Mouse (Mus musculus) layer of hippocampus, postnatal 36 days (tissue): ENCODE data around the gene Adam10. TPM values are rescaled to one million over a fixed set of nuclear protein-coding genes. Genes with fewer than 3 reads are reported as not detected.
A peak's percentile ranks its signal among the peaks of the same experiment; 100 is the strongest.

Source experiments
- DNase-seq, 2 experiments: peaks; one replicate each; pipeline ENCODE4 v3.0.0; 2022
- total RNA-seq, 2 experiments: library from RNA; stranded (reverse); gene quantifications; 2 replicates each; pipeline ENCODE4 v1.2.3; 2021

The Adam10 gene
- total RNA-seq, 2 experiments from 2014 or later = 67.5 to 68.7 TPM

DNA sequence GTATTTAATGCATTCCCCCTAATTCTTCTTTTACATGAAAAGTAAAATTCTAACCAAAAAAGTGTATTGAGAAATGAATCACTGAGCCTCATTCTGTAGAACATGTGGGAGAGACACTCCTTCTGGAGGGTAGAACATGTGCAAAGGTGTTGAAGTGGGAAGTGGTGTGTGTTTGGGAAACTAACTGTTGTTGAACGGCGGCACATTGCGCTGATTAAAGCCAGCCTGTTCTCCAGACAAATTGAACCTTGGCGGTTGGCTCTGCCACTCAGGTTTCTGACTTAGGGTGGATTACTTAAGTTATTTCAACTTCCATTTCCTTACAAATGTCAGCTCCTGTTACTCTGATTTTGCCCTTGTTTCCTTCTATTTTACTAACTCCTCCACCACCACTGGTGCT lies 5.1 kb upstream of the Adam10 start:
- DNase-seq = no peak

DNA sequence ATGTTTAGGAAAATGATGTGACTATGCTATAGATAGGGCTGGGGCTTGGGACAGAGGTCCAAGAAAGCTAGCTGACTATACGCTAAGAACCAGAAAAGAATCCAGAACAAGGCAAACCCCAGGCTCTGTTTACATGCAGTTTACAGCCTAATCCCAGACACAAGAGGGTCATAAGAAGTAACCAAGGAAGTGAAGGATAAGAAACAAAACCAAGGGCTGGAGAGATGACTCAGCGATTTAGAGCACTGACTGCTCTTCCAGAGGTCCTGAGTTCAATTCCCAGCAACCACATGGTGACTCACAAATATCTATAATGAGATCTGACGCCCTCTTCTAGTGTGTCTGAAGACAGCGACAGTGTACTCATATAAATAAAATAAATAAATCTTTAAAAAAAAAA lies 3.7 kb upstream of the Adam10 start:
- no peak for DNase-seq

DNA sequence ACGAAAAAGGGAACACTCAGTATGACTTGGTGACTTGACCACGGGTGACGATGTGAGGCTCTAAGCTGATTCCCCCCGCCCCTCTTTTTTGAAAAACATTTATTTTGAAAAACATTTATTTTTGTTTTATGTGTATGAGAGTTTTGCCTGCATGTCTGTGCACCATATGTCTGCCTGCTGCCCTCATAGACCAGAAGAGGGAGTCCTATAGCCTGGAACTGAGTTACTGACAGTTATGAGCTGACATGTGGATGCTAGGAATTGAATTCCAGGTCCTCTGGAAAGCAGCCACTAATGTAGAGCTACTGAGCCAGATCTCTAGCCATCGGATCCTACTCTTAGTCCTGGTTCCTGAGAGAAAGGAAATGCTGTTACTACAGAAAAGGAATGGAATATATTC lies 2.8 kb upstream of the Adam10 start:
- DNase-seq = no peak

DNA sequence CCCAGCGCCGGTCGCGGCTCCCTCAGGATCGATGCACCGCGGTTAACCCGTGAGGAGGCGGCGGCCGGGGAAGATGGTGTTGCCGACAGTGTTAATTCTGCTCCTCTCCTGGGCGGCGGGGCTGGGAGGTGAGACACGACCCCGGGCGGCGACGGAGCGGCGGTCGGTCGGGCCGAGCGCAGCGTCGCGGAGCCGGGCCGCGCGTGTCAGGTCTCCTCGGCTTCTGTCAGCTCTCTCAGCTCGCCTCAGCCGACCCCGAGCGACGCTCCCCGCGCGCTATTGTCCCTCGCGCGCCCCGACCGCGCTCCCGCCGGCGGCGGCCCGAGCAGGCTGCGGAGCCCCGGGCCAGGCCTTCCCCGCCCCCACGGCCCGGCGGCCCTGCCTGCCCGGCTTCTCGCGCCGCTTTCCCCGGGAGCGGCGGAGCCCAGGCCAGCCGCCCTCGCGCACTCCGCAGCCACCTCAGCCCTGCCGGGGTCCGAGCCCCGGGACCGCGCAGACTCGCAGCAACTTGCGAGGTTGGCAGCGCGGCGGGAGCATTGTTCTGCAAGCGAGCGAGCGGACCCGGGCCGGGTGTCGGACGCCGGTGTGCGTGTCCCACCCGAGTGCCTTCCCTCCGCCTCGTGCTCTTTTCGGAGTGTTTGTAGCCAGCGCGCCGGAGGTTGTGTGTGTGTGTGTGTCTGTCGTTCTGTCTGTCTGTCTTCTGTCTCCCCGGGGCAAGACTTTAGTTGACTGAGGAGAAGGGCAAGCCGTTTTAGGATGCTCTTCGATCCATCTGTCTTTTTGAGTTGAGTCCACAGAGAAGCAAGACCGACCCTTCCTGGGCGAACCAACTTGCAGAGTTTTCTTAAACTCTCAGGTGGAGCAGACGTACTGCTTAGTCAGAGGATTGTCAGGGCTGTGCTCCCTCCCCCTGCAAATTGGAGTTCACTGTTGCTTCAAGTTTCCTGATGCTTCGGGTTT lies 615 bp downstream of the Adam10 start:
- DNase-seq = peak; percentile 42 to 51

DNA sequence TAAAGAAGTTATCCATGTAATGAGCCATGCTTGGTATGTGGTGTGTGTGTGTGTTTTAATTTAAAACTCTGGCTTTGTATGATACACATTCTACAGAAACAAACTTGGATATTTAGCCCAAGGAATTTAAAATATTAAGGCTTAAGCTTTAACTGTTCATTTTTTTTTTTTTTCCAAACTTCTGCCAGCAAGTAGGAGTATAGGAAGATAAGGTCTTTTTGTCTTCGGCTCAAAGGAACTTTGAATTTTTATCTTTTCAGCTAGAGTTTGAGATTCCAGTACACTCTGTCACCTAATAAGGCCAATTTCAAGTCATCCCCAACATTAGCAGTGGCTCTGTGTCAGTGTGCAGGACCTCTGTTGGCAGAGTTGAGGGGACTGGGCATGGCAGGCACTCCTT lies 3.4 kb downstream of the Adam10 start:
- DNase-seq = no peak

DNA sequence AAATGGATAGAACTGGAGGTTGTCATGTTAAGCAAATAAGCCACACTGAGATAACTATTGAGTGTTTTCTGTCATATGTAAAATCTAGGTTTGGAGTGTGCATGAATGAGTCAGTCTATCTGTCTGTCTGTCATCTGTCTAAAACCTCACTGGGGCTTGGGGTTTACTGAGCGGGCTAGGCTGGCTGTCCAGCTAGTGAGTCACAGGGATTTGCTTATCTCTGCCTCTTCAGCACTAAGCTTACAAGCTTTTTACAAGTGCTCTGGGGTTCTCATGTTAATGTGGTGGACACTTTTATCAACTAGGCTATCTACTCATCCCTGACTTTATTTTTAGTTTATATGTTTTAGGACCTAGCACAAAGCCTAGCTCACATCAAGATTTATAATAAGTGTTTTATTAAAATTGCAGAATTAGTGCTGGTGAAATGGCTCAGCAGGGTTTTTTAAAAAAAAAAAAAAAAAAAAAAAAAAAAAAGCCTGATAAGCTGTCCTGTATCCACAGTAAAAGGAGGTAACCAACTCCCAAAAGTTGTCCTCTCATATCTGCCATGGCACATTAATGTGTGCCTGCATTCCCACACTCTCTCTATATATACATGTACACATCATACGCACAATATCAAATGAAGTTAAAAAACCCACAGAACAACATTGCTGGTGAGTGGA lies 9.6 kb downstream of the Adam10 start:
- no peak for DNase-seq

DNA sequence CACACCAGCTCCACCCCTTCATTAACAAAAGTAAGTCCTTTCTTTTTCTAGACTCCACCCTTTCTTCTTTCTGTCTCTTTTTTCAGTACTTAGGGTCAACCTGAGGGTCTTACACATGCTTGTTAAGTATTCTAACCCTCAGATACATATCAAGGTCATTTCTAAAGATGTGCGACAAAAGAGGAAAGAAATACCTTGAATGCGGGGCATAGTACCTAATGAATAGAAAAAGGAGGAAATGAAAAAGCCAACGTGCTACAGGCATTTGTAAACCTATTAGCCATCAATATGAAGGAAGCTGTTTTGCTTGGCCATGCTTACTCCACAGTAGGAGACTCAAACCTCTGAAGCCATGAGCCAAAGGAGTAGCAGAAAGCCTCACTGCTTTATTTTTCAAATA lies 11.1 kb downstream of the Adam10 start:
- DNase-seq = no peak

DNA sequence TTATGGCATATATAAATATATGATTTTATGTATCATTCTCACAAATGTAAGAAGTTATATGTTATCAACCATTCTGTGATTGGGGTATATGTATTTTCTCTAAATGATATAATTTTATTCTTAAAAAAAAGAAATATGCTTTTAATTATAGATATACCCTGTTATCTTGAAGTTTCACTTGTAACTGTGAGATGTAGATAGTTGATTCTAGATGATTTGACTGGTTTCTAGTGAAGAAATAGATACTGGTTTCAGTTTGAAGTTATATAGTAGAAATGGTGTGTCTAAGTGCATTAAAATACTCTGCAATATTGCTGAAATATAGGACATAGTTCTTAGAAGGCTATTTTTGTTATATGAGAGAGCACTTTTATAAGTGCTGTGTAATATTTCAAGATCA lies 11.8 kb downstream of the Adam10 start:
- no peak for DNase-seq

DNA sequence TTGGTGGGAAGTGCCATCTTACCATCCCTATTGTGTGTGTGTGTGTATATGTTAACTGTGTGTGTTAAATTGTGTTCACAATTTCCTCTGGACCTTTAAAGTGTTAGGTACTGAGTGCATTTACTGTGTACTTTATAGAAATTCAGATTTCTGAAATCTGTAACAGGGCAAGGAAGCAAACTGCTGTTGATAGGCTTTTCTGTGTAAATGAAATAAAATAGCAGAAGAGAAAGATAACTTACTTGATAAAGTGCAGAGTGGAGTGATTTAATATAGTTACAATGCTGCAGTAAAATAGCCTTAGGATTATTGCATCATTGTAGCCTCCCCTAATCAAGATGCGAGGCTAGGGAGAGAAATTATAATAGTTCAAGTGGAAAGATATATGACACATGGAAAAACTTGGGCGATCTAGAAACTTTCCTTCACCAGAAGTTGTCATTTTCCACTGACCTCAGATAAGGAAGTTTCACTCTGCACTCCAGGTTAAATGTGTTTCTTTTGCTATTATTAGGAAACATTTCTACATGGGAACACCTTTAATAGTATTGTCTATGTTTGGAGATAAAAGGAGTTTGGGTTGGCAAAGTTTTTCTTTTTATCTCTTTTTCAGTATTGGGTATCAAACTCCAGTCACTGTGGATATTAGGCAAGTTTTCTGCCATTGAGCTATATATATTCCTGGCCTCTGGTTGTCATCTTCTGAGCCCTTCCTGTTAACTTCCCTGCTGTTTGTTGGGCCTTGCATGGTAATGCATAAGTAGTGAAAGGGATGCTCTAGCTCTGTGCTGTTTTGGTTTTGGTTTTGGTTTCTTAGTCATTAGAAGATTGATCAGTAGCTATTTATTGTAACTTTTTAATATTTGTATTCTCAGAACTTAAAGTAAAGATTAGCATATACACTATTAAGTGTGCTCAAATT lies 13.2 kb downstream of the Adam10 start:
- no peak for DNase-seq

DNA sequence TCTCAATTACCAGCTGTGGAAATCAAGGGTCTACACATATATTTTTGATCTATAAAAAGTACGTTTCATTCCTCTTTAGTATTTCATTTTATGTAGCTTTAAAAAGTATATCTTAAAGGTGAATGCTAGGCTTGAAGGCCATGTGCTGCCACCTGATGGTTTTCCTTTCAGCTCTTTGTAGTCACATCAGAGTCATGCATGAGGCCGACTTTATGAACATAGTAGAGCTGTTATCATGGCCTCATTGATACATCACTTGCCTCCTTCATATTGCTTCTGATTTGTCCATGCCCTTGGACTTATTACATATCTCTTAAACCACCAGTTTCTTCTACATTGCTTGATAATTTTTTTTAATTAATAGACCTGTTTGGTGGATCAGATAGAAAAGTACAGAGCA lies 16.9 kb downstream of the Adam10 start:
- DNase-seq = no peak

DNA sequence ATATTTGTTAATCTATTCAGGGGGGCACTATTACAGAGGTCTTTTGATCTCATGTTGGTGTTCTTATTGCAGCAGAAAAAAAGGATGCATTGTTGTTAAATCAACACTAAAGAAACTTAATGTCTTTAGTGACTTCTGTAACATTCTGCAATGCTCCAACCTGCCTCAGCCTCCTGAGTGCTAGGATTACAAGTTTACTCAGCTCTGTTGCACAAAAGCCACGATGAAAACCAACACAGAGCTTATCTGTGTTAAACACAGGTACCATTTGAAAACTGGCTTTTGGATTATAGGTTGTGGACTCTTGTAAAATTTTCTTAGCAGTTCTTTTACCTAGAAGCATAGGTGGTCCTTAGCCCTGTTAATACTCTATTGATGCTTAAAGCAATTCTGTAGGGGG lies 19.3 kb downstream of the Adam10 start:
- no peak for DNase-seq

DNA sequence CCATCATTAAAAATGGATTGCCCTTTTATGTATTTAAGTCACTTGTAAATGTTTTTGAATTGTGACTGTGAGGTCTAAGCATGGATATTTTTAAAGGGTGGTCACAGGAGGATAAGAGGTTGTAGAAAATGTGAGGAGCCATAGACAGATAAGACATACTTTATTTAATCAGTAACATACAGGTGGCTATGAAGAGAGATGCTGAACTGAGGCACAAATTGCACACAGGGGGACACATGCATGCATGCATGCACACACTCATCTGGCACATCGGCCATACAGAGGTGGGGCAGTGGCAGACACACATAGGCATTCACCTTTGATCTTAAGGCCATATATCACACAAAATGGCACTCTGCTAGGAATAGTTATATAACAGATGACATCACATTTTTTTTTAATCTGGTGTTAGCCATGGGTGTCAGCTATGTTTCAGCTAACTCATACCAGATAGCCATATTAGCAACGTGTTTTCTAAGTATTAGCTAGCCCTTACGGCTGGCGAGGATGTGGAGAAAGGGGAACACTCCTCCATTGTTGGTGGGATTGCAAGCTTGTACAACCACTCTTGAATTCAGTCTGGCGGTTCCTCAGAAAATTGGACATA lies 24.9 kb downstream of the Adam10 start:
- no peak for DNase-seq

DNA sequence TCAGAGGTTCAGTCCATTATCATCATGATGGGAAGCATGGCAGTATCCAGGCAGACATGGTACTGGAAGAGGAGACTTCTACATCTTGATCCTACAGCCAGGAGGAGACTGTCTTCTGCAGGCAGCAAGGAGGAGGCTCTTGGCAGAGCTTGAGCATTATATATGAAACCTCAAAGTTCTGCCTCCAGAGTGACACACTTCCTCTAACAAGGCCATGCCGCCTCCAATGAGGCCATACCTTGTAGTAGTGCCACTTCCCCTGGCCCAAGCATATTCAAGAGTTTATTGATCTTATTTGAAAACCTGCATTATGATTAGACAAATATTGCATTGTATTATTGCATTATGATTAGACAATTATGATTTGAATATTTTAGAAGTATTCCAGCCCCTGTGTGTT lies 27.6 kb downstream of the Adam10 start:
- DNase-seq = no peak

DNA sequence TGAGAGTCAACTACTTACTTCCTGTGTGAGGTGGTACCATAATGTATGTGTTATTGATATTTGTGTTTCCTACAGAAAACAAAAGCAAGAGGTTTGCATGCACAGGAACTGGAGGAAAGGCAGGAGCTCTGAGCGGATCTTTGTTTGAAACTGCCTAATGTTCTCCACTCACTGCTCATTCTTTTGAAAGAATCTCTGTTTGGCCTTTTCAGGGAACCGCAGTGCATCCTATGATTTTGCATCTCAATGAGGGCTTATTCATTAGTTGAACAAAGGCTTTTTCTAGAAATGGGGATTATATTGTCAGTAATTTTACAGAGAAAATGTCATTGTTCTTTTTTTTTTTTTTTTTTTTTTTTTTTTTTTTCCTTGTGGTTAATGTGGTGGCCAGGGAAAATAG lies 50.7 kb downstream of the Adam10 start:
- no peak for DNase-seq

DNA sequence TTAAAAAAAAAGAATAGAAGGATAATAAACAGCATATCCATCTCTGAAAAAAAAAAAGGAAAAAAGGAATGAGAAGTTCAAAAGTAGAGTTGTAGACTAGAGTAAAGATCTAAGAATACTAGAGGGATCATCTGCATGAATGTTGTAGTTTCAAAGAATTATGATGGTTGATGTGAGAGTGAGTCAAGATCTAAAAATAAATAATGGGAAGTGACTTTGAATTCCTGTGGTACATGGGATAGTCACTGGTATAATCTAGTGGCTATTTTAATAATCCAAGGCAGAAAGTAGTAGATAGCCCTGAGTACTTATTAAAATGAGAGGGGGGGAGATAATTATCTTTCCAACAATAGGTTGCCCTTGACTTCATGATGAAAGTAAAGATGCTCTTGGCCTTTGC lies 52.3 kb downstream of the Adam10 start:
- DNase-seq = no peak

DNA sequence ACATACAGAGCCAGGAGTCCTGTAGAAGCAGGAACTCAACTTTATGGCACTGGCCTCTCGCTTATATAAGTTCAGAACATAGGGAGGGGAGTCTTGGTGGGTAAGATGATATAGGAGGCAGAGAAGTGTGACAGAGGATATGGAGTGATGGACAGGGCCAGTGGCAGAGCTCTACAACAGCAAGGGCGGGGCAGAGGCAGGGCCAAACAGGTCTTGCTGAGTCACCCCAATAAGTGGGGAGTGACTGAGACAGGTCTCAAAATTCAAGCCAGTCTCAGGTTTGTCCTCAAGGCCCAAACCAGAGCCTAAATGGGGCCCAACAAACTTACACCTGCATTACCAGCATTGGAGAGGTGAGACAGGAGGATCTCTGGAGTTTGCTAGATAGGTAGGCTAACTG lies 54.4 kb downstream of the Adam10 start:
- DNase-seq = no peak

DNA sequence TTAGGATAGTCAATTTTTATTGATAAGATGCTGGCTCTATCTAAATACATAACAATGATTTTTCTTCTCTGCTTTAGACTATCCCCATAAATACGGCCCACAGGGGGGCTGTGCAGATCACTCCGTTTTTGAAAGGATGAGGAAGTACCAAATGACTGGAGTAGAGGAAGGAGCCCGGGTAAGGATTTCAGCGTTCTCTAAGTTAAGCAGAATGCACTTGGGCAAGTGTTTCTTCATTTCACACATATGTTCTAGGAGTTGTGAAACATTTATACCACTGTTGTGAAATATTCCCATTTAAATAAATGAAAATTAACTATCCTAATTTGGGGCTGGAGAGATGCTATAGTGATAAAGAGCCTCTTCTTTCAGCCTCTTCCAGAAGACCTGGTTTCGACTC lies 61.2 kb downstream of the Adam10 start:
- DNase-seq = no peak

DNA sequence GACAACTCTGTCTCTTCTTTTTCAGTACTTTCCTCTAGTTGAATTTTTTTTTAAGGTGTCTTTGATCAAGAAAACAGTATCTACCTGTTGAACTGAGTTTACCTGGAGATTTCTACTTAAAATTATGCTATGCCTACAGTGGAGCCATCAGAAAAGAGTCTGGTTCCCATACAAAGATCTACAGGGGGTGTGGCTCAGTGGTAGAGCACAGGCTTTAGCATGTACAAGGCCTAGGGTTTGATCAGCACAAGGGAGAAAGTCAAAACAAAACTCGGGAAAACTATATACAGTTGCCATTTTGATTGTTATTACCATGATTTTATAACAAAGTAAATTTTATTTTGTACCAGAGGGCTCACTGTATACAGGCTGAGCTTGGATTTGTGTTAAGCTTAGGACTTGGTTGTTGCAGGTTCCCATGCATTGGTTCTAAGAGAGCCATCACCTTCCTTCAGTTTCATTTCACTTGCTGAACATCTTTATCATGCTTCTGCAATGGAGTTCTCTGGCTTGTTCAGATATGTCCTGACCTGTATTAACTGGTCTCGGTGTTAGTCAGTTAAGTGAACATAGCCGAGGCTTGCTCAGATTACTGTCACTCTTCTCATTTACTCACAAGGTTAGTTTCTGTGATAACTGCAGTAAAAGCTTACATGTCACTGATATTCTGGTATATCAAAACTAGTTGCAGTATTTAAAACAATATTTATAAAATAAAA lies 72.9 kb downstream of the Adam10 start:
- no peak for DNase-seq

DNA sequence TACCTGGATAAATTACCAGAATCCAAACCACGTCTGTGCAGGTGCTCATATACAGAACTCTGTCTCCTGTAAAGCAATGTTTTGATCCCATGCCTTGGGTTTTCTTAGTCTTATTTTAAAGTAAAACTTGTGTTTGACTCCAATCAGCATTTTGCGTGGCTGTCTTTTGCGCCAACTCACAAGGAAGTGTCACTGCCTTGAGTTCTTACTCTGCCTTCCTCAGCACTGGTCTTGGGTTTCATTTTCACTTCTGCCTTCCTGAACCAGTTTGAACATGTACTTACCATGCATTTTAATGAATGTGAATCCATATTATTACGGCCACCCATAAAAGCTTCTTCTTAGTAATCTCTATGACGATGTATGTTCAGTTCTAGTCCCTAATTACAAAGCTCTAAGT lies 82.2 kb downstream of the Adam10 start:
- no peak for DNase-seq

DNA sequence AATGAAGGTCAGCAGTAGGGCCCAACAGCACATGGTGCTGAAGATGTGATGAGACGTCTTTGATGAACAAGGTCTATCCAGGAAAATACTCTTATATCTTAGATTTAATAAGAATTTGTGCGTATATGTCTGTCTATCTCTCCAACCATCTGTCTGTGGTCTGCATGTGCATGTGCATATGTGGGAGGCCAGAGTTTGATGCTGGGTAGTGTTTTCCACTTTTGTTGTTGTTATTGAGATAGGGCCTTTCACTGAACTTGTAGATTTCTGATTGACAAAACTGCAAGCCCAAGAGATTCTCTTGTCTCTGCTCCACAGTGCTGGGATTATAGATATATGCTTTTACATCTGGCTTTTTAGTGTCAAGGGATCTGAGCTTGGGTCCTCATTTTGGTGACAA lies 96.7 kb downstream of the Adam10 start:
- DNase-seq = no peak

DNA sequence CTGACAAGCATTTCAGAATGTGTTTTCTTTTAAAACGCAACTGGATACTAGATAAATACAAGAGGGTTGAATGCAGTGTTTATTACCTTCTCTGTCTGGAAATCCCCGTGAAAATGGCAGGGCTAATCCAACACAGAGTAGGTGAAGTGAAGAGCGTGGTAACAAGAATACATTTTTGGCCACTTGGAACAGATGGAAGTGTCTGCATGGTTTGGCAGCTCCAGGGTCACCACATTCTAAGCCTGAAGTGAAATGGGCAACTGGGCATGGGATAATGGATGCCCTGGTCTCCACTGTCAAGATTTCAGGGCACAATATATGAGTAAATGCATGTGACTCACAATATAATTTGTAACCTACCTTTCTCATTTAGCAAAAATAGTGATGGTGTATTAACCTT lies 103.4 kb downstream of the Adam10 start:
- DNase-seq = no peak

DNA sequence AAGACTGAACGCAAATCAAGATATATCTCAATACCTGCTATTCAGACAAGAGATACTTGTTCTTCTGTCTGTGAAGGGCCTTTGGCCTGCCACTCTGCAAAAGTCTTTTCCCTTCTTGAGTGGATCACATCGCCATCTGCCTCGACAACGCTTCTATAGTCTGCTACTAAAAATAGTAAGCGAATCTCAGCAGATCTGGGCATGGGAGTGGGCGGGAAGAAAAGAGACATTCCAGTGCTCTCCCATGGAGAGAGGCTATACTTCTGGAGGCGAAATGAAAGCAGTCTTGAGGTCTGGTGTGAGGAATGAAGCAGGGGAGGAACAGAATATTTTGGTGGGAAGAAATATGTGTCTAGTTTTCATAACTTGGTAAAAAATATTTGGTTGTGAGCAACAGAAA lies 109.9 kb downstream of the Adam10 start:
- no peak for DNase-seq
